Mouse (Mus musculus) heart, embryonic 12.5 days (tissue): ENCODE data around the gene Rasa3. TPM values are rescaled to one million over a fixed set of nuclear protein-coding genes. Genes with fewer than 3 reads are reported as not detected.

Source experiments
- ATAC-seq: fragments of 200-750 bp; cut with Nextera tagmentation; 2 replicates; pipeline ENCODE4 v1.8.0; 2017; ENCODE audit warnings: moderate TSS enrichment, moderate library complexity; ENCODE audit not compliant: insufficient number of reproducible peaks, low FRiP score
- H3K27ac ChIP-seq: fragments of 300-500 bp; sonication (generic); 2 replicates; pipeline ENCODE4 v1.5.1; 2016; ENCODE audit warnings: mild to moderate bottlenecking, moderate library complexity; ENCODE audit not compliant: poor library complexity, severe bottlenecking
- H3K27me3 ChIP-seq: fragments of 300-500 bp; sonication (generic); replicated peaks from 2 replicates; pipeline ENCODE4 v1.6.1; 2016; ENCODE audit warnings: mild to moderate bottlenecking, moderate library complexity
- H3K36me3 ChIP-seq: fragments of 300-500 bp; sonication (generic); 2 replicates; pipeline ENCODE4 v1.6.1; 2016; ENCODE audit warnings: mild to moderate bottlenecking, moderate library complexity
- H3K4me1 ChIP-seq: fragments of 300-500 bp; sonication (generic); replicated peaks from 2 replicates; pipeline ENCODE4 v1.6.1; 2016; ENCODE audit warnings: mild to moderate bottlenecking
- H3K4me2 ChIP-seq: fragments of 300-500 bp; sonication (generic); 2 replicates; pipeline ENCODE4 v1.6.1; 2016; ENCODE audit warnings: mild to moderate bottlenecking, moderate library complexity
- H3K4me3 ChIP-seq: fragments of 300-500 bp; sonication (generic); 2 replicates; pipeline ENCODE4 v1.5.1; 2016; ENCODE audit warnings: mild to moderate bottlenecking
- H3K9ac ChIP-seq: fragments of 300-500 bp; sonication (generic); 2 replicates; pipeline ENCODE4 v1.6.1; 2016; ENCODE audit warnings: mild to moderate bottlenecking, moderate library complexity
- H3K9me3 ChIP-seq: fragments of 300-500 bp; sonication (generic); replicated peaks from 2 replicates; pipeline ENCODE4 v1.6.1; 2016; ENCODE audit warnings: mild to moderate bottlenecking, moderate library complexity
- WGBS: fragments of 180-500 bp; shearing (Covaris S2); methylation state at CpG from one replicate; pipeline ENCODE4 v1.1.7; 2016; 5-methylcytosine and 5-hydroxymethylcytosine counted together
- polyA plus RNA-seq: library from polyadenylated mRNA; unstranded; fragments of >200 nt; fragmentation: Nextera tagmentation; extraction: Ambion mirVana; gene quantifications from 2 replicates; pipeline ENCODE4 v1.2.1, GENCODE M21; 2016

Gene Rasa3
- polyA plus RNA-seq, 1 experiment from 2014 or later, result 35.1 TPM

- H3K9me3 ChIP-seq, result no peaks in the 10 kb centered on the region
- 10% methylated on average over 10 of the region's 10 CpGs for WGBS
- no peaks in the 10 kb centered on the region for H3K36me3 ChIP-seq
- peak overlapping the region; percentile 83 for H3K27ac ChIP-seq
- no peak overlapping the region for H3K4me3 ChIP-seq
- ATAC-seq, result 0 out of 2 replicates have a peak, but pooled peaks have one; percentile 52
- H3K4me2 ChIP-seq, result peak overlapping the region; percentile 27
- H3K9ac ChIP-seq, result no peak overlapping the region
- H3K27me3 ChIP-seq, result no peaks in the 10 kb centered on the region
- H3K4me1 ChIP-seq, result peaks cover 99% of the 10 kb centered on the region
Observed at GRCm38 (mm10) chr8:13668367-13668766, 9.0 kb downstream of the Rasa3 start.

DNA sequence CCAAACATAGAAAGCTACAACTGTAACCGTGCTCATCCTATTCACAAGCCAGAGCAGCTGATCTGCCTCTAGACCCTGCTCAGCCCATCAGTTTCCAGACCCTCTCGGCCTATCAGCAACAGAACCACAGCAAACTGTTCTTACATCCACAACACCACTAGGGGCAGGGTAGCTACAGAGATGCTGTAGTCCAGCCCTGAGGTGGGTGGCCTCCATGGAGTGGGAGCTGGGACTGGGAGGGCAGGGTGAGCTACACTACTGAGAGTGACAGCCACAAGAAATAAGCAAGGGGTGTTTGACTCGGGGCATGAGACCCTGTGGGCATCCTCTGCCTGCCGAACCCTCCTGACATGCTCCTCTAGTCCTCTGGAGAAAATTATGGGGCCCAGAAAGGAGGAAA, 9.5 kb downstream of the Rasa3 start:
- Histone ChIP-seq H3K27ac (peak overlapping the region; percentile 83), H3K4me1 (peaks cover 97% of the 10 kb centered on the region), H3K9ac (no peak overlapping the region), H3K27me3 (no peaks in the 10 kb centered on the region), H3K9me3 (no peaks in the 10 kb centered on the region), H3K4me3 (no peak overlapping the region), H3K36me3 (no peaks in the 10 kb centered on the region), H3K4me2 (no peak overlapping the region; the same call in 1 of the 2 replicates)
- no peak for ATAC-seq
- 71% methylated on average over 4 of the region's 4 CpGs for WGBS

DNA sequence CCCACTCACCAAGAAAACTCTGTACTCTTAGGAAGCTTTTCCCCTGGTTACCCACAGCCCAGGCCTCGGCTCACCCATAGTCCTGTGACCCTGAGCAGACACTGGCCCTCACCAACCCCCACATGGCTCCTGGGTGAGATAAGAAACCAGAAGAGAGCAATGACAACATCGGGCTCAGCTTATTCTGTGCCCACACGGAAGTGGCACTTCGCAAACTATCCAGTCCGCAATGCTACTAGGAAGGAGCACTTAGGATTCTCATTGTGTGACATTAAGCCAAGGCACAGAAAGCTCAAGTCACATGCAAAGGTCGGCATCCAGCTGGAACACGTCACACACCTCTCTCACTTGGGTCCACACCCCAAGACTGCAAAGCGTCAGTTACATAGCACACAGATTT, 11.5 kb downstream of the Rasa3 start:
- H3K36me3 ChIP-seq, result no peaks in the 10 kb centered on the region
- H3K4me1 ChIP-seq, result peaks cover 79% of the 10 kb centered on the region
- WGBS, result 22% methylated on average over 8 of the region's 8 CpGs
- H3K27me3 ChIP-seq, result no peaks in the 10 kb centered on the region
- ATAC-seq, result no peak
- H3K9ac ChIP-seq, result 0 out of 2 replicates have a peak overlapping the region, but pooled peaks have one; percentile 32
- H3K4me3 ChIP-seq, result no peak overlapping the region
- H3K4me2 ChIP-seq, result peak overlapping the region; percentile 6; the same call in 1 of the 2 replicates
- H3K9me3 ChIP-seq, result no peaks in the 10 kb centered on the region
- peak overlapping the region; percentile 68 for H3K27ac ChIP-seq

GRCm38 (mm10) chr8:13665538-13665937, 11.9 kb downstream of the Rasa3 start:
- H3K9ac ChIP-seq, result 0 out of 2 replicates have a peak overlapping the region, but pooled peaks have one; percentile 32
- WGBS, result 71% methylated on average over 4 of the region's 4 CpGs
- ATAC-seq, result no peak

DNA sequence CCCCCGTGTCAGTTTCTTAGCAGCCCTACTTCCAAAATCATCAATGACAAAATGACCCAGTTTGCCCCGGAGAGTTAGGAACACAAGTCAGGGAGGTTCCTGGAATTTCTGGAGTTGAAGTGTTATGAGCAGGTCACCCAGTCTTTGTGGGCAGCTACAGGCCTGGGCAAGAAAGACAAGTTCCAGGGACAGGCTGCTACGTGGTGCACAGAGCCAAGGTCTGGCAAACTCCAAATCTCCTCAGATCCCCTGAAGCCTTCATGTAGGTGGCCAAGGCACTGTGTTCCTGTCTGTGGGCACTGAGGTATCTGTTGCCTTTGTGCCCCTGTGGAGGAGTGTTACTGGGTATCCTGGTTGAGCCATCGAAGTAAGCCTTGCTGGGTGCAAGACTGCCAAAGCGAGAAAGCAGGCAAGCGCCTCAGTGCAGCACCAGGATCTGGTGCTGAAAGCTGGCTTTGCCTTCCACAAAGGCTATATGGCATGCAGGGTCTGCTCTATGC, 12.6 kb downstream of the Rasa3 start:
- Histone ChIP-seq H3K36me3 (no peaks in the 10 kb centered on the region), H3K9ac (peak overlapping the region; percentile 34; the same call in 1 of the 2 replicates), H3K4me2 (no peak overlapping the region), H3K27me3 (no peaks in the 10 kb centered on the region), H3K9me3 (no peaks in the 10 kb centered on the region), H3K4me3 (no peak overlapping the region), H3K4me1 (peaks cover 73% of the 10 kb centered on the region), H3K27ac (0 out of 2 replicates have a peak overlapping the region, but pooled peaks have one; percentile 68)
- 79% methylated on average over 6 of the region's 6 CpGs for WGBS
- no peak for ATAC-seq

More at GRCm38 (mm10) chr8:13665538-13665937, 11.9 kb downstream of the Rasa3 start:
- H3K4me1 ChIP-seq, result peaks cover 75% of the 10 kb centered on the region
- no peaks in the 10 kb centered on the region for H3K36me3 ChIP-seq
- H3K4me3 ChIP-seq, result no peak overlapping the region
- H3K27me3 ChIP-seq, result no peaks in the 10 kb centered on the region
- H3K4me2 ChIP-seq, result peak overlapping the region; percentile 6; the same call in 1 of the 2 replicates
- H3K27ac ChIP-seq, result peak overlapping the region; percentile 68
- H3K9me3 ChIP-seq, result no peaks in the 10 kb centered on the region

GRCm38 (mm10) chr8:13660323-13660722, 17.1 kb downstream of the Rasa3 start:
- no peaks in the 10 kb centered on the region for H3K36me3 ChIP-seq
- H3K9me3 ChIP-seq, result no peaks in the 10 kb centered on the region
- H3K4me2 ChIP-seq, result no peak overlapping the region
- WGBS, result 69% methylated on average over 13 of the region's 13 CpGs
- no peak overlapping the region for H3K4me3 ChIP-seq
- no peak for ATAC-seq
- H3K9ac ChIP-seq, result no peak overlapping the region
- no peaks in the 10 kb centered on the region for H3K27me3 ChIP-seq
- H3K27ac ChIP-seq, result 0 out of 2 replicates have a peak overlapping the region, but pooled peaks have one; percentile 11
- H3K4me1 ChIP-seq, result peaks cover 48% of the 10 kb centered on the region

DNA sequence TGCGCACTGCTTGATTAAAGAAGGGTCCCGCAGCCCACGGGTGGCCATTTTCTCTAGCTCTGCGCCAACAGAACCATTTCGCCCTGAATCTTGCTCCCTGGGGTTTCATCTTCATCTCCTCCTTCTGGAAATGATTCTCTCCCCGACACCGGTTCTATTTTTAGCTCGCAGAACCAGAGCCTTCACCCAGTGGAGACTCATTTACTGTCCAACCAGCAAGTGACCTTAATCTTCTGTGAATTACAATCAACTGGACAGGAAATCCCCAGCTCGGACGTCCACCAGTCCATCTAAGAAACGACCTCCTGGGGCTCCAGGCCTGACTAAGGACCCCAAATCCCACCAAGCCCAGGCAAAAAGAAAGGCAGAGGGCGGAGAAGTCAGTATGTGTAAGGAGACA, 19.9 kb downstream of the Rasa3 start:
- no peak overlapping the region for H3K4me3 ChIP-seq
- H3K27ac ChIP-seq, result peak overlapping the region; percentile 44
- H3K4me2 ChIP-seq, result no peak overlapping the region
- no peak for ATAC-seq
- peaks cover 42% of the 10 kb centered on the region for H3K4me1 ChIP-seq
- H3K9ac ChIP-seq, result no peak overlapping the region
- 55% methylated on average over 12 of the region's 12 CpGs for WGBS
- H3K27me3 ChIP-seq, result no peaks in the 10 kb centered on the region
- no peaks in the 10 kb centered on the region for H3K36me3 ChIP-seq
- H3K9me3 ChIP-seq, result no peaks in the 10 kb centered on the region

DNA sequence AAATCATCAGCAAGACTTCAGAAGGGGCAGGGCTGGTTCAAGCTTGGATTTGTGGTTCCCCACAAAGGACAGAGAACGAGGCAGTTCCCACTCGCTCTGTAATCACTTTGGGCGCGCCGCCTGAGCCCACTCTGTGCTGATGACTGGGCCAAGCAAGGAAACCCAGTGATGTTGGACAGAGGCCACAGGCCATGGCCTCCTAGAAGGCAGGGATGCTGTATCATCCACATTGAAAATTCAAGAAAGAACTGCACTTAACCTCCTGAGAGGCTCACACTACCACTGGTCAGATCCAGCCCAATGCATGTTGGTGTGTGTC, 22.4 kb downstream of the Rasa3 start:
- Histone ChIP-seq H3K4me2 (no peak overlapping the region), H3K27ac (no peak overlapping the region), H3K36me3 (no peaks in the 10 kb centered on the region), H3K9ac (no peak overlapping the region), H3K27me3 (no peaks in the 10 kb centered on the region), H3K9me3 (no peaks in the 10 kb centered on the region), H3K4me3 (no peak overlapping the region), H3K4me1 (peaks cover 61% of the 10 kb centered on the region)
- no peak for ATAC-seq
- WGBS, result 89% methylated on average over 5 of the region's 5 CpGs

DNA sequence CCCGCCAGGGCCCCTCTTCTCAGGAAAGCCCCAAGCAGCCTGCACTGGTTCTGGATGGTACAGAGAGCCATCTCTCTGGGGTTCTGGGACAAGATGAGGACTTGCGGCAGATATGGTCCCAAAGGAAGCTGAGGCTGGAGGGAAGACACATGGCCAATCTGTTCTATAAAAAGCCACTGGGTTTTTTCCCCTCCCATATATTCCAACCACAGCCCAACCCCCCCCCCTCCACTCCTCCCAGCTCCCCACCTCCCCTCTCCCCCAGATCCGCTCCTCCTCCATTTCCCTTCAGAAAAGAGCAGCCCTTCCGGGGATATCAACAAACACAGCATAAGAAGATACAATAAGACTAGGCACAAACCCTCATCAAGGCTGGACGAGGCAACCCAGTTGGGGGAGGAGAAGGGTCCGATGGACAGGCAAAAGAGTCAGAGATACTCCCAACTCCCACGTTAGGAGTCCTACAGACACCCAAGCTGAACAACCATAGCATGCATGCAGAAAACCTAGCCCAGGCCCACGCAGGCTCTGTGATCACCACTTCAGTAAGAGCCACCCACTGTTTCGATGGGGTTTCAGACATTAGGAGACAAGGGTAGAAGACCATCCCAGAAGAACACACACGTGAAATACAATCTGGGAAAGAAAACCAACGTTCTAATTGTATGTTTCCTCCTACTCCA, 22.9 kb downstream of the Rasa3 start:
- WGBS, result 67% methylated on average over 11 of the region's 11 CpGs
- no peak overlapping the region for H3K4me2 ChIP-seq
- ATAC-seq, result no peak
- H3K4me1 ChIP-seq, result peaks cover 62% of the 10 kb centered on the region
- no peak overlapping the region; the same call in 1 of the 2 replicates for H3K27ac ChIP-seq
- H3K27me3 ChIP-seq, result no peaks in the 10 kb centered on the region
- no peaks in the 10 kb centered on the region for H3K9me3 ChIP-seq
- no peaks in the 10 kb centered on the region for H3K36me3 ChIP-seq
- no peak overlapping the region for H3K9ac ChIP-seq
- no peak overlapping the region for H3K4me3 ChIP-seq

- H3K27ac ChIP-seq, result no peak overlapping the region; the same call in 1 of the 2 replicates
- H3K4me3 ChIP-seq, result no peak overlapping the region
- H3K27me3 ChIP-seq, result no peaks in the 10 kb centered on the region
- H3K4me2 ChIP-seq, result no peak overlapping the region
- no peak overlapping the region for H3K9ac ChIP-seq
- 85% methylated on average over 11 of the region's 11 CpGs for WGBS
- no peaks in the 10 kb centered on the region for H3K36me3 ChIP-seq
- H3K4me1 ChIP-seq, result peaks cover 70% of the 10 kb centered on the region
- ATAC-seq, result no peak
- no peaks in the 10 kb centered on the region for H3K9me3 ChIP-seq
Observed at GRCm38 (mm10) chr8:13650541-13651191, 26.7 kb downstream of the Rasa3 start.

DNA sequence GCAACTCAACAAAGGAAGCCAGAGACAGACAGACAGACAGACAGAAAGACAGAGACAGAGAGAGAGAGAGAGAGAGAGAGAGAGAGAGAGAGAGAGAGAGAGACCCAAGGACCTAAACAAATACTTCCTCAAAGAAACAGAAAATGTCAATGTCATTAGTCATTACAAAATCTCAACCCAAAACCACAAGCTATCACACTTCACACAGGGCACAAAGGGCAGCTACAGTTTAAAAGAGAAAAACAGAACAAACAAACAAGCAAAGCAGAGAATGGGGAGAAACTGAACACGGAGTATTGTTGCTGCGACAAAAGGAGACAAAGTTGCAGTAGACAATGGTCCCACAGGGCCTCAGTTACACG, 28.3 kb downstream of the Rasa3 start:
- Histone ChIP-seq H3K27ac (peak overlapping the region; percentile 88), H3K9ac (0 out of 2 replicates have a peak overlapping the region, but pooled peaks have one; percentile 38), H3K4me2 (no peak overlapping the region), H3K36me3 (no peaks in the 10 kb centered on the region), H3K9me3 (no peaks in the 10 kb centered on the region), H3K4me1 (peaks cover 76% of the 10 kb centered on the region), H3K27me3 (no peaks in the 10 kb centered on the region), H3K4me3 (no peak overlapping the region)
- ATAC-seq, result no peak
- 49% methylated on average over 3 of the region's 3 CpGs for WGBS
